Mouse (Mus musculus) hindbrain, embryonic 10.5 days (tissue): ENCODE results near the gene Cdk2ap2. TPM values are rescaled to one million over a fixed set of nuclear protein-coding genes. Genes with fewer than 3 reads are reported as not detected.

ENCODE experiments used
- DNase-seq: peaks from one replicate; pipeline ENCODE4 v3.0.0-alpha.2; 2017; ENCODE audit warnings: low spot score
- H3K27ac ChIP-seq: fragments of 300-500 bp; sonication (generic); 2 replicates; pipeline ENCODE4 v1.5.1; 2016; ENCODE audit warnings: mild to moderate bottlenecking, moderate library complexity
- H3K27me3 ChIP-seq: fragments of 300-500 bp; sonication (generic); 2 replicates; pipeline ENCODE4 v1.6.1; 2016; ENCODE audit warnings: mild to moderate bottlenecking; ENCODE audit not compliant: poor library complexity, insufficient read depth, severe bottlenecking
- H3K36me3 ChIP-seq: fragments of 300-500 bp; sonication (generic); 2 replicates; pipeline ENCODE4 v1.6.1; 2016; ENCODE audit warnings: mild to moderate bottlenecking, moderate library complexity
- H3K4me1 ChIP-seq: fragments of 300-500 bp; sonication (generic); replicated peaks from 2 replicates; pipeline ENCODE4 v1.6.1; 2016; ENCODE audit warnings: mild to moderate bottlenecking
- H3K4me3 ChIP-seq: fragments of 300-500 bp; sonication (generic); 2 replicates; pipeline ENCODE4 v1.5.1; 2016; ENCODE audit warnings: mild to moderate bottlenecking, moderate library complexity
- H3K9me3 ChIP-seq: fragments of 300-500 bp; sonication (generic); 2 replicates; pipeline ENCODE4 v1.6.1; 2016; ENCODE audit warnings: mild to moderate bottlenecking, moderate library complexity
- WGBS: fragments of 180-500 bp; shearing (Covaris S2); methylation state at CpG from one replicate; pipeline ENCODE4 v1.1.7; 2016; 5-methylcytosine and 5-hydroxymethylcytosine counted together
- polyA plus RNA-seq: library from polyadenylated mRNA; unstranded; fragments of >200 nt; fragmentation: Nextera tagmentation; extraction: Ambion mirVana; gene quantifications from 2 replicates; pipeline ENCODE4 v1.2.1, GENCODE M21; 2016

Cdk2ap2 gene
- polyA plus RNA-seq, 1 experiment from 2014 or later: 93.3 TPM

GRCm38 (mm10) chr19:4101466-4101865, 4.5 kb downstream of the Cdk2ap2 start:
- peak overlapping the region; percentile 63 for H3K4me3 ChIP-seq
- peaks cover 55% of the 10 kb centered on the region for H3K27me3 ChIP-seq
- DNase-seq: no peak
- no peaks in the 10 kb centered on the region for H3K9me3 ChIP-seq
- peaks cover 51% of the 10 kb centered on the region for H3K4me1 ChIP-seq
- 55% methylated on average over 6 of the region's 6 CpGs for WGBS
- no peaks in the 10 kb centered on the region for H3K36me3 ChIP-seq
- H3K27ac ChIP-seq: no peak overlapping the region

- Histone ChIP-seq H3K36me3 (no peaks in the 10 kb centered on the region), H3K9me3 (no peaks in the 10 kb centered on the region), H3K27ac (no peak overlapping the region), H3K4me3 (no peak overlapping the region), H3K4me1 (peaks cover 50% of the 10 kb centered on the region), H3K27me3 (peaks cover 55% of the 10 kb centered on the region)
- no peak for DNase-seq
- WGBS: 72% methylated on average over 2 of the region's 2 CpGs
Measured at GRCm38 (mm10) chr19:4102049-4102448, 5.1 kb downstream of the Cdk2ap2 start.

GRCm38 (mm10) chr19:4102626-4103025, 5.6 kb downstream of the Cdk2ap2 start:
- WGBS: 94% methylated on average over 12 of the region's 12 CpGs
- no peak for DNase-seq
- H3K4me3 ChIP-seq: no peak overlapping the region
- no peaks in the 10 kb centered on the region for H3K36me3 ChIP-seq
- peaks cover 55% of the 10 kb centered on the region for H3K27me3 ChIP-seq
- peaks cover 46% of the 10 kb centered on the region for H3K4me1 ChIP-seq
- no peak overlapping the region for H3K27ac ChIP-seq
- no peaks in the 10 kb centered on the region for H3K9me3 ChIP-seq

- no peaks in the 10 kb centered on the region for H3K9me3 ChIP-seq
- no peaks in the 10 kb centered on the region for H3K36me3 ChIP-seq
- H3K27me3 ChIP-seq: peaks cover 54% of the 10 kb centered on the region
- H3K4me1 ChIP-seq: peaks cover 40% of the 10 kb centered on the region
- no peak for DNase-seq
- whole genome bisulfite sequencing: 93% methylated on average over 18 of the region's 18 CpGs
- H3K4me3 ChIP-seq: no peak overlapping the region
- H3K27ac ChIP-seq: no peak overlapping the region
Measured at GRCm38 (mm10) chr19:4103294-4103693, 6.3 kb downstream of the Cdk2ap2 start.

GRCm38 (mm10) chr19:4103792-4104191, 6.8 kb downstream of the Cdk2ap2 start:
- peaks cover 50% of the 10 kb centered on the region for H3K27me3 ChIP-seq
- H3K27ac ChIP-seq: no peak overlapping the region
- no peak overlapping the region for H3K4me3 ChIP-seq
- no peak for DNase-seq
- no peaks in the 10 kb centered on the region for H3K9me3 ChIP-seq
- peaks cover 35% of the 10 kb centered on the region for H3K4me1 ChIP-seq
- 77% methylated on average over 3 of the region's 3 CpGs for WGBS
- no peaks in the 10 kb centered on the region for H3K36me3 ChIP-seq

- no peaks in the 10 kb centered on the region for H3K9me3 ChIP-seq
- 93% methylated on average over 16 of the region's 16 CpGs for WGBS
Measured at GRCm38 (mm10) chr19:4104675-4105194, 7.8 kb downstream of the Cdk2ap2 start.

GRCm38 (mm10) chr19:4106654-4107053, 9.7 kb downstream of the Cdk2ap2 start:
- Histone ChIP-seq H3K4me3 (no peak overlapping the region), H3K4me1 (peaks cover 11% of the 10 kb centered on the region), H3K9me3 (no peaks in the 10 kb centered on the region), H3K27me3 (peaks cover 23% of the 10 kb centered on the region), H3K36me3 (peaks cover 7% of the 10 kb centered on the region), H3K27ac (no peak overlapping the region)
- DNase-seq: no peak
- 93% methylated on average over 14 of the region's 14 CpGs for WGBS

More at GRCm38 (mm10) chr19:4104675-4105194, 7.8 kb downstream of the Cdk2ap2 start:
- no peak overlapping the region for H3K27ac ChIP-seq
- H3K4me3 ChIP-seq: no peak overlapping the region
- peaks cover 42% of the 10 kb centered on the region for H3K27me3 ChIP-seq
- H3K36me3 ChIP-seq: no peaks in the 10 kb centered on the region; the same call in 1 of the 2 replicates
- H3K4me1 ChIP-seq: peaks cover 25% of the 10 kb centered on the region
- DNase-seq: no peak

- Histone ChIP-seq H3K27me3 (0 out of 2 replicates have a peak, but pooled peaks cover 4% of the 10 kb centered on the region), H3K27ac (no peak overlapping the region), H3K9me3 (no peaks in the 10 kb centered on the region), H3K36me3 (peaks cover 26% of the 10 kb centered on the region), H3K4me1 (0 out of 2 replicates have a peak, but pooled peaks cover 5% of the 10 kb centered on the region), H3K4me3 (no peak overlapping the region)
- 86% methylated on average over 9 of the region's 9 CpGs for WGBS
- DNase-seq: no peak
Measured at GRCm38 (mm10) chr19:4108535-4108934, 11.6 kb downstream of the Cdk2ap2 start.

GRCm38 (mm10) chr19:4112063-4112960, 15.3 kb downstream of the Cdk2ap2 start:
- H3K36me3 ChIP-seq: peaks cover 63% of the 10 kb centered on the region
- peaks cover 5% of the 10 kb centered on the region; the same call in 1 of the 2 replicates for H3K4me1 ChIP-seq
- H3K27ac ChIP-seq: no peak overlapping the region

GRCm38 (mm10) chr19:4113186-4113805, 16.3 kb downstream of the Cdk2ap2 start:
- Histone ChIP-seq H3K9me3 (no peaks in the 10 kb centered on the region), H3K4me1 (peaks cover 5% of the 10 kb centered on the region; the same call in 1 of the 2 replicates), H3K36me3 (peaks cover 73% of the 10 kb centered on the region), H3K27ac (no peak overlapping the region), H3K4me3 (no peak overlapping the region), H3K27me3 (no peaks in the 10 kb centered on the region)
- WGBS: 86% methylated on average over 13 of the region's 13 CpGs
- DNase-seq: no peak

More at GRCm38 (mm10) chr19:4112063-4112960, 15.3 kb downstream of the Cdk2ap2 start:
- Histone ChIP-seq H3K27me3 (no peaks in the 10 kb centered on the region), H3K4me3 (no peak overlapping the region), H3K9me3 (no peaks in the 10 kb centered on the region)
- WGBS: 95% methylated on average over 26 of the region's 26 CpGs
- DNase-seq: no peak

- Histone ChIP-seq H3K4me3 (no peak overlapping the region), H3K9me3 (no peaks in the 10 kb centered on the region), H3K4me1 (peaks cover 5% of the 10 kb centered on the region; the same call in 1 of the 2 replicates), H3K27ac (no peak overlapping the region), H3K27me3 (no peaks in the 10 kb centered on the region), H3K36me3 (peaks cover 75% of the 10 kb centered on the region)
- no peak for DNase-seq
- 74% methylated on average over 5 of the region's 5 CpGs for whole genome bisulfite sequencing
Measured at GRCm38 (mm10) chr19:4113806-4114230, 16.8 kb downstream of the Cdk2ap2 start.

- no peak for DNase-seq
- no peaks in the 10 kb centered on the region for H3K9me3 ChIP-seq
- 92% methylated on average over 10 of the region's 10 CpGs for WGBS
- H3K4me1 ChIP-seq: peaks cover 5% of the 10 kb centered on the region; the same call in 1 of the 2 replicates
- no peak overlapping the region; the same call in 1 of the 2 replicates for H3K27ac ChIP-seq
- H3K27me3 ChIP-seq: no peaks in the 10 kb centered on the region
- peaks cover 75% of the 10 kb centered on the region for H3K36me3 ChIP-seq
- no peak overlapping the region for H3K4me3 ChIP-seq
Measured at GRCm38 (mm10) chr19:4114551-4114950, 17.6 kb downstream of the Cdk2ap2 start.
